Mouse (Mus musculus): ENCODE measurements around the gene Prickle4.

DNA sequence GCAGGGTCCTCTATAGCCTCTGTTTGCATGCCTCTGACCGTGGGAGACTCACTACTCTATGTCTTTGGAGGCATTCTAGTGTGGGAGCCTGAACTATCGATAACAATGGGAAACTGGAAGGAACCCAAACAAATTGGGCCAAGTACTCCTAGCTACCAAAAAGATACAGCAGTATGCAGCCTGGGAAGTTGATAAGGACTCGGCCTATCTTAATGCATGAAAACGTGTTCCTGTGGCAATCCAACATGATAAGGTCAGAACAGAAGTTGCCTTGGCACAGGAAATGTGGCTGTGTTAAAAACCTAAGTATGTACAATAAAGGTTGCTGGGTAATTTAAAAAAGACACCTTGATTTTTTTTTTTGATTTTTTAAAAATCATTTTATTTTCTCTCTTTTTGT is 26.6 kb upstream of the Prickle4 start:
- TF ChIP-seq CTCF (IDR thresholded peaks at IDR 0.05; ENCODE audit: borderline replicate concordance, insufficient read depth, low read depth, low read length) = no peak
- no peak for TF ChIP-seq POLR2A (IDR thresholded peaks at IDR 0.05; ENCODE audit: borderline replicate concordance, insufficient read depth, low read length)
